Mouse (Mus musculus): ENCODE results near the gene Scp2. TPM values are rescaled to one million over a fixed set of nuclear protein-coding genes. Genes with fewer than 3 reads are reported as not detected.

Scp2 gene
- polyA plus RNA-seq, 1 experiment from 2014 or later = 189 TPM

Small RNA genes lying within 50 kb of the gene (microRNA-seq; reads per million reads assigned to microRNA genes)
- gene Mir6397 = not detected

Other genes starting within 250 kb of the Scp2 start
- 62.8 and 69.2 TPM in 2 replicates for gene Cpt2, start 221.4 kb downstream of the Scp2 start, polyA plus RNA-seq (2015; fragmentation: Nextera tagmentation; extraction: Ambion mirVana)
- 0.05 TPM in 1 of 2 replicates, not detected in the other for gene Slc1a7, start 176.7 kb downstream of the Scp2 start, polyA plus RNA-seq (2015; fragmentation: Nextera tagmentation; extraction: Ambion mirVana)
- gene Podn, start 48.6 kb downstream of the Scp2 start, polyA plus RNA-seq (2015; fragmentation: Nextera tagmentation; extraction: Ambion mirVana) = 0.64 TPM in 2 replicates
- 22.8 and 27.9 TPM in 2 replicates for gene Echdc2, start 20.4 kb upstream of the Scp2 start, polyA plus RNA-seq (2015; fragmentation: Nextera tagmentation; extraction: Ambion mirVana)
- 0.05 TPM in 1 of 2 replicates, not detected in the other for gene Zyg11a, start 73.0 kb upstream of the Scp2 start, polyA plus RNA-seq (2015; fragmentation: Nextera tagmentation; extraction: Ambion mirVana)
- 7.6 and 8.3 TPM in 2 replicates for gene Zyg11b, start 156.1 kb upstream of the Scp2 start, polyA plus RNA-seq (2015; fragmentation: Nextera tagmentation; extraction: Ambion mirVana)
- 46.3 and 53.6 TPM in 2 replicates for gene Coa7, start 183.1 kb upstream of the Scp2 start, polyA plus RNA-seq (2015; fragmentation: Nextera tagmentation; extraction: Ambion mirVana)
- gene Shisal2a, start 238.4 kb upstream of the Scp2 start, polyA plus RNA-seq (2015; fragmentation: Nextera tagmentation; extraction: Ambion mirVana) = 1.3 and 1.4 TPM in 2 replicates